Mouse (Mus musculus): ENCODE measurements around the gene Vps72. TPM values are rescaled to one million over a fixed set of nuclear protein-coding genes. Genes with fewer than 3 reads are reported as not detected.
"Not testable (repeated sequence)": the region's sequence is repeated elsewhere in the genome, so short reads cannot be mapped to it uniquely, and the experiment has no call there.

Vps72 gene
- polyA plus RNA-seq, 1 experiment, result 31.8 TPM

GRCm38 (mm10) chr3:95100854-95101253 lies 10.0 kb upstream of the Vps72 start:
- Histone ChIP-seq H3K4me3 (ENCODE audit: control insufficient read depth, low read depth, low read length) (no peak overlapping the region), H3K4me1 (ENCODE audit: control insufficient read depth, insufficient read depth, low read length) (no peaks in the 10 kb centered on the region), H3K36me3 (ENCODE audit: control insufficient read depth, insufficient read depth, low read length) (no peaks in the 10 kb centered on the region), H3K27ac (ENCODE audit: control insufficient read depth, insufficient read depth, low read depth, low read length) (no peak overlapping the region), H3K27me3 (ENCODE audit: control insufficient read depth, insufficient read depth, low read length) (no peaks in the 10 kb centered on the region)
- TF ChIP-seq CTCF (IDR thresholded peaks at IDR 0.05; ENCODE audit: control insufficient read depth, insufficient read depth, insufficient replicate concordance, low read depth, low read length) (no peak), POLR2A (IDR thresholded peaks at IDR 0.05; ENCODE audit: control insufficient read depth, low read depth, low read length) (no peak)

GRCm38 (mm10) chr3:95105121-95105520 lies 5.7 kb upstream of the Vps72 start:
- Histone ChIP-seq H3K36me3 (ENCODE audit: control insufficient read depth, insufficient read depth, low read length) (no peaks in the 10 kb centered on the region), H3K27ac (ENCODE audit: control insufficient read depth, insufficient read depth, low read depth, low read length) (no peak overlapping the region), H3K4me3 (ENCODE audit: control insufficient read depth, low read depth, low read length) (peak overlapping the region; percentile 16), H3K27me3 (ENCODE audit: control insufficient read depth, insufficient read depth, low read length) (no peaks in the 10 kb centered on the region), H3K4me1 (ENCODE audit: control insufficient read depth, insufficient read depth, low read length) (no peaks in the 10 kb centered on the region)
- TF ChIP-seq POLR2A (IDR thresholded peaks at IDR 0.05; ENCODE audit: control insufficient read depth, low read depth, low read length) (no peak), CTCF (IDR thresholded peaks at IDR 0.05; ENCODE audit: control insufficient read depth, insufficient read depth, insufficient replicate concordance, low read depth, low read length) (no peak)

- no peaks in the 10 kb centered on the region for H3K36me3 ChIP-seq (ENCODE audit: control insufficient read depth, insufficient read depth, low read length)
- H3K4me1 ChIP-seq (ENCODE audit: control insufficient read depth, insufficient read depth, low read length), result no peaks in the 10 kb centered on the region
- TF ChIP-seq CTCF (IDR thresholded peaks at IDR 0.05; ENCODE audit: control insufficient read depth, insufficient read depth, insufficient replicate concordance, low read depth, low read length) (no peak), POLR2A (IDR thresholded peaks at IDR 0.05; ENCODE audit: control insufficient read depth, low read depth, low read length) (no peak)
- peak overlapping the region; percentile 86 for H3K4me3 ChIP-seq (ENCODE audit: control insufficient read depth, low read depth, low read length)
- no peaks in the 10 kb centered on the region for H3K27me3 ChIP-seq (ENCODE audit: control insufficient read depth, insufficient read depth, low read length)
- peak overlapping the region; percentile 91 for H3K27ac ChIP-seq (ENCODE audit: control insufficient read depth, insufficient read depth, low read depth, low read length)
Observed at GRCm38 (mm10) chr3:95105586-95106337, 5.1 kb upstream of the Vps72 start.

GRCm38 (mm10) chr3:95106338-95107117 lies 4.3 kb upstream of the Vps72 start, which contains the start of gene Pip5k1a:
Pip5k1a (minus strand) TSS chr3:95106930.
- Histone ChIP-seq H3K27me3 (ENCODE audit: control insufficient read depth, insufficient read depth, low read length) (no peaks in the 10 kb centered on the region), H3K27ac (ENCODE audit: control insufficient read depth, insufficient read depth, low read depth, low read length) (peak within 1 kb of the TSS; percentile 91), H3K36me3 (ENCODE audit: control insufficient read depth, insufficient read depth, low read length) (no peaks in the 10 kb centered on the region), H3K4me3 (ENCODE audit: control insufficient read depth, low read depth, low read length) (peak within 1 kb of the TSS; percentile 86), H3K4me1 (ENCODE audit: control insufficient read depth, insufficient read depth, low read length) (no peaks in the 10 kb centered on the region)
- TF ChIP-seq CTCF (IDR thresholded peaks at IDR 0.05; ENCODE audit: control insufficient read depth, insufficient read depth, insufficient replicate concordance, low read depth, low read length) (no peak), POLR2A (IDR thresholded peaks at IDR 0.05; ENCODE audit: control insufficient read depth, low read depth, low read length) (peak; percentile 87)

GRCm38 (mm10) chr3:95107308-95107707 lies 3.5 kb upstream of the Vps72 start:
- H3K27ac ChIP-seq (ENCODE audit: control insufficient read depth, insufficient read depth, low read depth, low read length), result not testable (repeated sequence)

GRCm38 (mm10) chr3:95107898-95108297 lies 2.9 kb upstream of the Vps72 start:
- Histone ChIP-seq H3K4me1 (ENCODE audit: control insufficient read depth, insufficient read depth, low read length) (no peaks in the 10 kb centered on the region), H3K27ac (ENCODE audit: control insufficient read depth, insufficient read depth, low read depth, low read length) (no peak overlapping the region), H3K4me3 (ENCODE audit: control insufficient read depth, low read depth, low read length) (no peak overlapping the region), H3K36me3 (ENCODE audit: control insufficient read depth, insufficient read depth, low read length) (no peaks in the 10 kb centered on the region), H3K27me3 (ENCODE audit: control insufficient read depth, insufficient read depth, low read length) (no peaks in the 10 kb centered on the region)
- TF ChIP-seq POLR2A (IDR thresholded peaks at IDR 0.05; ENCODE audit: control insufficient read depth, low read depth, low read length) (no peak), CTCF (IDR thresholded peaks at IDR 0.05; ENCODE audit: control insufficient read depth, insufficient read depth, insufficient replicate concordance, low read depth, low read length) (no peak)

More at GRCm38 (mm10) chr3:95107308-95107707, 3.5 kb upstream of the Vps72 start:
- H3K4me1 ChIP-seq (ENCODE audit: control insufficient read depth, insufficient read depth, low read length); H3K36me3 ChIP-seq (ENCODE audit: control insufficient read depth, insufficient read depth, low read length); H3K4me3 ChIP-seq (ENCODE audit: control insufficient read depth, low read depth, low read length); H3K27me3 ChIP-seq (ENCODE audit: control insufficient read depth, insufficient read depth, low read length): not testable (repeated sequence)

- no peaks in the 10 kb centered on the region for H3K27me3 ChIP-seq (ENCODE audit: control insufficient read depth, insufficient read depth, low read length)
- no peak overlapping the region for H3K4me3 ChIP-seq (ENCODE audit: control insufficient read depth, low read depth, low read length)
- TF ChIP-seq CTCF (IDR thresholded peaks at IDR 0.05; ENCODE audit: control insufficient read depth, insufficient read depth, insufficient replicate concordance, low read depth, low read length) (no peak), POLR2A (IDR thresholded peaks at IDR 0.05; ENCODE audit: control insufficient read depth, low read depth, low read length) (no peak)
- H3K27ac ChIP-seq (ENCODE audit: control insufficient read depth, insufficient read depth, low read depth, low read length), result no peak overlapping the region
- no peaks in the 10 kb centered on the region for H3K4me1 ChIP-seq (ENCODE audit: control insufficient read depth, insufficient read depth, low read length)
- H3K36me3 ChIP-seq (ENCODE audit: control insufficient read depth, insufficient read depth, low read length), result no peaks in the 10 kb centered on the region
Observed at GRCm38 (mm10) chr3:95112760-95113159, 1.9 kb downstream of the Vps72 start.

All from testis, adult 2 months (tissue).